Mouse (Mus musculus) Patski (cell line): ENCODE measurements around the gene Myl12a. TPM values are rescaled to one million over a fixed set of nuclear protein-coding genes. Genes with fewer than 3 reads are reported as not detected.
A peak's percentile ranks its signal among the peaks of the same experiment; 100 is the strongest.

ENCODE experiments used
- ATAC-seq: fragments of 100-300 bp; one replicate; pipeline ENCODE4 v1.8.0; 2021
- CTCF ChIA-PET: fragments of 350-600 bp; sonication (Branson Sonifier 250); formaldehyde crosslinking; loops from one replicate; lab custom pipeline; 2022; ENCODE audit warnings: inconsistent platforms; lab: Charles Lee
- POLR2A ChIA-PET: fragments of 350-600 bp; sonication (Branson Sonifier 250); formaldehyde crosslinking; loops from one replicate; lab custom pipeline; 2022; ENCODE audit warnings: antibody characterized with exemption, inconsistent platforms; lab: Charles Lee
- DNase-seq: peaks from one replicate; pipeline ENCODE4 v3.0.0-alpha.2; 2011; ENCODE audit warnings: low read depth, low spot score
- H3K27me3 ChIP-seq: fragments of 371-371 bp; one replicate; pipeline ENCODE4 v1.5.1; 2021
- CTCF ChIP-seq: fragments of 100-300 bp; IDR thresholded peaks from one replicate; pipeline ENCODE4 v1.5.1; 2021
- in situ Hi-C: fragments of 300-500 bp; cut with MboI; formaldehyde crosslinking; loops from 3 replicates; pipeline ENCODE4 v1.11.1; 2018; ENCODE audit warnings: low pct_unique_long_range_greater_than_20kb, mixed read lengths
- polyA plus RNA-seq: library from polyadenylated mRNA; unstranded; gene quantifications from one replicate; pipeline ENCODE4 v1.2.3, GENCODE M21; 2021

Gene Myl12a
- polyA plus RNA-seq, 1 experiment from 2014 or later: 867 TPM

DNA sequence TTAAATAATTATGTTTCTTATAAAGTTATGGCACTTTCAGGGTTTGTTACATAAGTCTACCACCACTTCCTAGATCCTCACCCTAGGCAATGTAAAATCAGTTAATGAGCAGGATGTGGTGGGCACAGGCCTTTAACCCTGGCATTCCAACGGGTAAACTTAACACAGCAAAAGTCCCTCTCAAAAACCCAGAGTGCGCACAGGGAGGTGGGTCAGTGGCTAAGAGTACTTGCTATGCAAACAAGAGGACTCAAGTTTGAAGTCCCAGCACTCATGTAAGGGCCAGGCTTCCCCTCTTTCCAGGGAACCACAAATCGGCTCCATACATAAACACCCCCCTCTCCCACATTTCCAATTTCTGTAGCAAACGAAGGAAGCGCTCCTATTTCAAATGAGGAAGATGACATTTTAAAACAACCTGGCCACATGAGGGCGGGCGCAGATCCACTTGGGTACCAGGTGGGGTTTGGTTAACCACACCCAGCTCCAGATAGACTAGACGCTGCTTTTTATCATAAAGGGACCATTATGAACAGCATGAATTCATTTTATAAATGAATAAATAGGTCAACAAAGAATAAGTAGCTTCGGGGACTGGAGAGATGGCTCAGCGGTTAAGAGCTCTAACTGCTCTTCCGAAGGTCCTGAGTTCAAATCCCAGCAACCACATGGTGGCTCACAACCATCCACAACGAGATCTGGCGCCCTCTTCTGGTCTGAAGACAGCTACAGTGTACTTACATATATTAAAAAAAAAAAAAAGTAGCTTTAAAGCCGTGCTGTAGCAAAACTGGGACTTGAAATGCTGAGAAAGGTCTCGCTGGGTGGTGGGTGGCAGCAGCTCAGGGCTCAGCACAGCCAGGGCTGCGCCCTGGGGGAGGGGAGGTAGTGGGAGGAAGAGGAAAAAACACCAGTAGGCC lies 10.7 kb downstream of the Myl12a start:
- ATAC-seq: no peak
- POLR2A ChIA-PET: interaction anchor here (1.3 kb wide), 1 partner anchor 9 kb away, joined by 8 read pairs; no protein-coding TSS in a partner anchor

DNA sequence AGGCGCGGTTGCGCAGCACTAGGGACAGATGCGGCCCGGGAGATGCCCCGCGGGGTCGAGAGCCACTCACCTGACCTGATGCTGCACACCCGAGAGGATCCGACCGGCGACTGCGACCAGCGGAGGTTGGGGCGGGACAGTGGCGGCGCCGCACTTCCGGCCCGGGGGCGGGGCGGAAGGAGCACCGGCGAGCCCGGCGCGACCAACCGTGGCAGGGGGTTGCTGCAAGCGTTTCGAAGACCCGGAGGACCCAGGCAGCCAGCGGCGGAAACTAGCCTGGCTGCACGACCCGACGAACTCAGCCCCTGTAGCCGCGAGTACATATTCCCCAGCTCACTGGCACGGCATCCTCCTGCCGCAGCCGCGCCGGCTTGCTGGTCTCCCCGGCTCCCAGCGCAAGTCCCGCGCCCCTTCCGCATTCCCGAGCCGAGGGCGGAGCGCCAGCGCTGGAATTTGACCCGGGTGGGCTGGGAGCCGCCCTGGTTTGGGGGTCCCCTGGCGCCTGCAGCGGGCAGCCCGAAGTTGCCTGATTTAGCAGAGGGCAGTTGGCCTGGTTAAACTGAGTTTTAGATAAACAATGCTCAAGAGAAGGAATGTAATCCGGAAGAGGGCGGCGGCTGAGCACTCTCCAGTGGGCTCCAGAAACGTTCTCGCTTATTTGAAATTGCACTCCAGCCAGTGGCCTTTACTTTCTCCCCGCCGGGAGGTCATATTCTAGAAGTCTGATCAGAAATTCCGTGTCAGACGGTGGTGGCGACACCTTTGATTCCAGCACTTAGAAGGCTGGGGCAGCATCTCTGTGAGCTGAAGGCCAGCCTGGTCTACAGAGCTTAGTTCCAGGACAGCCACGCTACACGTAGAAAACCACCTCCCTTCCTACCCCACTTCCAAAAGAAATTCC lies 12.0 kb downstream of the Myl12a start:
- in situ Hi-C loops: no loop called here
- ChIA-PET CTCF (interaction anchor here (2.6 kb wide), 1 partner anchor 10 kb away, joined by 8 read pairs; no protein-coding TSS in a partner anchor), POLR2A (interaction anchor here (1.3 to 1.8 kb wide), 3 partner anchors 9 to 50 kb away, joined by 3 to 13 read pairs (median 5); partner anchors contain the start of genes Myl12a and Myom1)
- H3K27me3 ChIP-seq: no peaks in the 10 kb centered on the region
- DNase-seq: no peak
- TF ChIP-seq CTCF: no peak
- peak; percentile 63 for ATAC-seq

More for the DNA sequence above, 10.7 kb downstream of the Myl12a start:
- no peaks in the 10 kb centered on the region for H3K27me3 ChIP-seq
- CTCF ChIA-PET: interaction anchor here (1.1 to 2.6 kb wide), 2 partner anchors 8 to 10 kb away, joined by 6 to 8 read pairs; partner anchors contain the start of genes Myl12a and Myom1
- DNase-seq: no peak
- no peak for TF ChIP-seq CTCF
- in situ Hi-C loops: no loop called here

DNA sequence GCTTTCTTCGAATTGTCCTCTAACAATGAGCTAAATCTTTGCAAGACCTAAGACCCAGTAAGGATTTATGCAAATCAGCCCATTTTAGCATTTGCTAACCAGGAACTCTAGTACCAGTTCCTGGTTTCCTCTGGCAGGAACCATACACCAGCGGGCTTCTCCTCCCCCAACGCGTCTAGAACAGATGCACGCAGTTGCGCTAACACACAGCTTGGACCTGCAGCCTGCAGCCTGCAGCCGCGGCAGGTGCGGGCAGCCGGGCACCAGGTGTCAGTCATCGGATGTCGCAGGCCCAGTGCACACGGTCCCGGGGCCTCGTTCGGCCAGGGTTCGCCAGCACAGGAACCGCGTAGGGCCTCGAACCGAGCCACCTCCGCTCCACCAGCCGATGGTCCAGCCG lies 12.7 kb downstream of the Myl12a start:
- DNase-seq (no peak), ATAC-seq (peak; percentile 6)
- POLR2A ChIA-PET: interaction anchor here (1.2 to 1.8 kb wide), 4 partner anchors 8 to 51 kb away, joined by 3 to 13 read pairs (median 5); partner anchors contain the start of genes Myl12a and Myom1
- CTCF ChIA-PET: interaction anchor here (1.2 to 2.6 kb wide), 2 partner anchors 10 to 137 kb away, joined by 3 to 8 read pairs; no protein-coding TSS in a partner anchor
- in situ Hi-C loops: loop anchor here (5.0 kb wide), 1 partner anchor 197 kb away; no protein-coding TSS in a partner anchor
- no peak for TF ChIP-seq CTCF
- no peaks in the 10 kb centered on the region for H3K27me3 ChIP-seq

DNA sequence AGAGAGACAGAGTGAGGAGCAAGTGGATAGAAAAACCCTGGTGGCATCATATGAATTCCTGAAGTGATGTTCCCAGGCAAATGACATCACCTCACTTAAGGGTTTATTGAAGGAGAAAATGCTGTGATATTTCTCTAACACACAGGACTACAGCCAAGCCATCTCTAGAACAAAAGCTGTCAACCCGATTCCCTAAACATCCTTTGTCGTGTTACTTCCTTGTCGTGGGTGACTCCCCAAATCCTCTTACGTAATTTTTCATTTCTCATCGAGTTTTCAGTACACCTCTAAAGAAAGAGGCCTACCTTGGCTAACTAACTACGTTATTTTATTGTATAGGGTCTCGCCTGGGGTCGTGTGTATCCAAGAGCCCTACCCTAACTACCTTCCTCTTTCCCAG lies 13.2 kb downstream of the Myl12a start:
- H3K27me3 ChIP-seq: no peaks in the 10 kb centered on the region
- POLR2A ChIA-PET: interaction anchor here (1.2 to 1.8 kb wide), 4 partner anchors 8 to 51 kb away, joined by 3 to 13 read pairs (median 5); partner anchors contain the start of genes Myl12a and Myom1
- ATAC-seq: no peak
- no peak for DNase-seq
- TF ChIP-seq CTCF: no peak
- CTCF ChIA-PET: interaction anchor here (1.2 to 2.6 kb wide), 2 partner anchors 11 to 137 kb away, joined by 3 to 8 read pairs; no protein-coding TSS in a partner anchor
- in situ Hi-C loops: loop anchor here (5.0 kb wide), 1 partner anchor 198 kb away; no protein-coding TSS in a partner anchor

DNA sequence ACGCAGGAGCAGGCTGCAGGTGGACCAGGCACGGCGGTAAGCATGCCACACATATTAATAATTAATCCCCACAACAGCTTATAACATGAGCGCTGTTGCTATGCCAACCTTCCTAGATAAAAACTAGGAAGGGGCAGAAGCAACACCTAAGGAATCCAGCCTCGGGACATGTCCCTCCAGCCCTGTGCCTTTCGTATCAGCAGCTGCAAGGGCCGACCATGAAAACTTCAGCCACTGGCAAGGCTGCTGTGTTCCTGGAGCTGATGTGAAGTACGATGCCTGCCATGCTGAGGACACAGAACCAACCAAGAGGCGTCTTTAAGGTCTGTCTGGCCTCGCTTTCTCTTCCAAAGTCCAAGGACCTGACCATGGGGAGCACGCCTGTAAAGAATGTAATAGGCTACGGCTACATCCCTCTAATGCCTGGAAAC lies 14.3 kb downstream of the Myl12a start:
- no peak for TF ChIP-seq CTCF
- in situ Hi-C loops: loop anchor here (5.0 kb wide), 1 partner anchor 199 kb away; no protein-coding TSS in a partner anchor
- DNase-seq (no peak), ATAC-seq (no peak)
- H3K27me3 ChIP-seq: no peaks in the 10 kb centered on the region
- ChIA-PET POLR2A (no interaction called here), CTCF (no interaction called here)

DNA sequence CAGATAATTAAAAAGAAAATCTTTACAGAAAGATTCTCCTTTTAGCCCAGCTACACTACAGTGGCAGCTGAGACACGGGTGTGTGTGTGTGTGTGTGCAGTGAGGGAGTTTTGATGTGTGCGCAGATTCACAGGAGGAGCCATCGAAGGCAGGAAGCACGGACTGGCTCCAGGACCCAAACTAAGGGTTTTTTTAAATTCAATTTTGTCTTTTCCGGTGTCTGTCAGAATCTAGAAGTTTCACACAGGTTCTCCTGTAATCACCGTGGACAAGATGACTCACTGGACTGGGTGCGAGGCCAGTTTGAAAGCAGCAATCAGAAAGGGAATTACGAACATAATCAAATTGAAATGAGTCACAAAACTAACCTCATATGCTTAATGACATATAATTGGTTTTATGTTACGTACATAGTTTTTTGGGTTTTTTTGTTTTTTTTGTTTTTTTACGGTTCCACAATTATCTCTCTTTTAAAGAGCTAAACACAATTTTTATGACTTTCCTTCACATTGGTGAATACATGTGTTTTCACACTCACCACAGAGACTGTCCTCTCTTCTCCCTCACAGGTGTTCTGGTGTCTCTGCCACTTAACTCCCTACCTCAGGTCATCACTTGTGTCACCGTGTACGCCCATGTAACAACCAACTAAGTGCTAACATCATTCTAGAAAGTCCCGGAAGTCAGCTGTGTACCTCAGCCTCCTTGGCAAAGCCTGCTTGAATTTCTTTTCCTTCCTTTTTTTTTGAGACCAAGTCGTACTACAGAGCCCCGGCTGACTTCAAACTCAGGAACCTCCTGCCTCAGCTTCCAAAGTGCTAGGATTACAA lies 15.6 kb downstream of the Myl12a start:
- DNase-seq (no peak), ATAC-seq (no peak)
- TF ChIP-seq CTCF: no peak
- ChIA-PET POLR2A (interaction anchor here (0.7 kb wide), 1 partner anchor 14 kb away, joined by 3 read pairs; no protein-coding TSS in a partner anchor), CTCF (no interaction called here)
- in situ Hi-C loops: loop anchor here (5.0 kb wide), 1 partner anchor 200 kb away; no protein-coding TSS in a partner anchor
- no peaks in the 10 kb centered on the region for H3K27me3 ChIP-seq

DNA sequence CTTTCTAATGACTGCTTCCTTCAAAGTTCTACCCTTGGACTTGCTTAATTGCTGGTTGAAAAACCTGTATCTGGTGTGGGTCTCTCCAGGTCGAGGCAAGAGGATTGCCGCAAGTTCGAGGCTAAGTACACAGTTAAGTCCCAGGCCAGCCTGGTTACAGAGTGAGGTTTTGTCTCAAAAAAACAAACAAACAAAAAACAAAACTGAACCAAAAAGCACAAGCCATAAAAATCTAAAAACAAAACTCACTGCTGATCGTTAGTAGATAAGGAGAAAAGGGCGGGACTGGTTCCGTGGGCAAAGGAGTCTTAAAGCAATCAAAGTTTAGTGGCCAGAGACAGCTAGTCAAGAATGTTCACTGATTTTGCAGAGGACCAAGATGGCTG lies 16.3 kb downstream of the Myl12a start:
- ChIA-PET POLR2A (interaction anchor here (0.7 kb wide), 1 partner anchor 94 kb away, joined by 3 read pairs; no protein-coding TSS in a partner anchor), CTCF (no interaction called here)
- no peak for ATAC-seq
- DNase-seq: no peak
- in situ Hi-C loops: loop anchor here (5.0 kb wide), 1 partner anchor 201 kb away; no protein-coding TSS in a partner anchor
- no peaks in the 10 kb centered on the region for H3K27me3 ChIP-seq
- TF ChIP-seq CTCF: no peak

DNA sequence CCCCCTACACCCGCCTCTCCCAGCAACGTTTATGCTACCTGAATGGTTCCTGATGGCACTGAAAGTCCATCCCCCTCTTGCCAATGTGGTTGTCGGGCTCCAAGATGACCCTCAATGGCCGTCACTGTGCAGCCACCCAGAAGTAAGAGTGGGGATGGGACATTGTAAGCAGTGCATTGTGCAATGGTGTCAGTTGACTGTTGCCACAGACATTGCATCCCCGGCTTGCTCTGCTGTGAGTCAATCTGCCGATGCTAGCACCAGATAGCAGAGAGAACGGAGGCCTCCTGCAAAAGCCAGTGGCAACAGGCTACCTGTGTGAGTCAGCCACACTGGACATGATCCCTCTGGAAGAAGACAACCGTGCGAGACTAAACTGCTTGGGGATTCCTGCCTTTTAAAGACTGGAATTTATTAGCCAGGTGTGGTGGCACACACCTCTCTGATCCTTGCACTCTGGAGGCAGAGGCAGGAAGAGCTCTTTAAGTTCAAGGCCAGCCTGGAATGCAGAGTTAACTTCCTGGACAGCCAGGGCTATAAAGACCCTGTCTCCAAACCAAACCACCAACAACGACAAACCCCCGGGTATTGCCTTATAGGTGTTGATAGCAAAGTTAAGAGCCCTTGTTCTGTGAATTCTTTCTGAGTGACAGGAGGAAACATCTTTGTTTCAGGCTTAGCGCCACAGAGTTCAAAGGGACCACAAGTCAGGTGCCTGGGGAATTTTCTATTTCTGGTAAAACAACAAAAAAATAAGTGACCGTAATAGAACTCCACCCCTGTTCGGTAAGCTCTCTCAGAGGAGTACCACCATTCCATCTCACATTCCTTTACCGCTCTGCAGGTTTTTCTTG lies 16.9 kb downstream of the Myl12a start:
- H3K27me3 ChIP-seq: no peaks in the 10 kb centered on the region
- TF ChIP-seq CTCF: no peak
- in situ Hi-C loops: loop anchor here (5.0 kb wide), 1 partner anchor 202 kb away; no protein-coding TSS in a partner anchor
- CTCF ChIA-PET: no interaction called here
- ATAC-seq (no peak), DNase-seq (no peak)
- POLR2A ChIA-PET: interaction anchor here (0.7 kb wide), 1 partner anchor 95 kb away, joined by 3 read pairs; no protein-coding TSS in a partner anchor
